Mouse (Mus musculus): Measurements from ENCODE around the gene BC100530. TPM values are rescaled to one million over a fixed set of nuclear protein-coding genes. Genes with fewer than 3 reads are reported as not detected.
A peak's percentile ranks its signal among the peaks of the same experiment; 100 is the strongest.
"Not testable (repeated sequence)": the region's sequence is repeated elsewhere in the genome, so short reads cannot be mapped to it uniquely, and the experiment has no call there.

Gene BC100530
- total RNA-seq (2015) (7.3 and 16.5 TPM in 2 replicates), total RNA-seq (2017) (5.6 and 6.5 TPM in 2 replicates)

DNA sequence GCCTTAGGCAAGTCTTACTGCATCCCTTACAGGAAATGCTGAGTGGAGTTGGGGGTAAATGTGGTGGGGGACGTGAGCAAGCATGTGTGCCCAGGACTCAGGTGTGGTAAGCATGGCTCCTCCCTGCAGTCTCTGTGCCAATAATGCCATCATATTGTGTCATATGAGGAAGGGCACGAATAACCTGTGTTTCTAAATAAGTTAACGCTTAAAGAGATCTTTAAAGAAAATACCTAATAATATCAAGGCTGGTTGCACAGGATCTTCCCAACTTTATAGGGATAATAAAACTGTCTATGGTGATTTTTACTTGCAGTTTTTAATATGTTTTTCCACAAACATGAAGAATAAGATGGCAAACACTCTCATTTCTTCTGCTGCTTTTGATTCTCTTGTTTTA lies at the start of gene BC100530:
Gene BC100530 (minus strand): TSS at position 101 of the 400 bp plus-strand sequence.
- 0 out of 2 replicates have a peak, but pooled peaks have one; percentile 18 for ATAC-seq (ENCODE audit: poor library complexity, severe bottlenecking)

DNA sequence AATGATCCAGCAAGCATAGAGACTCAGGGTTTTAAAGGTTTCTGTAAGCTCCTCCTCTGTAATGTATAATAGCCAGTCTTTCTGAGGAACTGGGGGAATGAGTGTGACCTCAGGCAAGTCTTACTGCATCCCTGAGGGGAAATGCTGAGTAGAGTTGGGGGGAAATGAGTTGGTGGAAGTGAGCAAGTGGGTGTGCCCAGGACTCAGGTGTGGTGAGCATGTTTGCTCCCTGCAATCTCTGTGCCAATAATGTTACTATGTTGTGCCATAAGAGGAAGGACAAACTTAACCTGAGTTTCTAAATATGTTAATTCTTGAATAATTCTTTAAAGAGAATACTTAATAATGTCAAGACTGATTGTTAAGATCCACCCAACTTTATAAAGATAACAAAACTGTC lies 40.8 kb upstream of the BC100530 start, which contains the start of gene Stfa2:
Gene Stfa2 (minus strand): TSS at position 101 of the 400 bp plus-strand sequence.
- ATAC-seq (ENCODE audit: poor library complexity, severe bottlenecking): no peak

DNA sequence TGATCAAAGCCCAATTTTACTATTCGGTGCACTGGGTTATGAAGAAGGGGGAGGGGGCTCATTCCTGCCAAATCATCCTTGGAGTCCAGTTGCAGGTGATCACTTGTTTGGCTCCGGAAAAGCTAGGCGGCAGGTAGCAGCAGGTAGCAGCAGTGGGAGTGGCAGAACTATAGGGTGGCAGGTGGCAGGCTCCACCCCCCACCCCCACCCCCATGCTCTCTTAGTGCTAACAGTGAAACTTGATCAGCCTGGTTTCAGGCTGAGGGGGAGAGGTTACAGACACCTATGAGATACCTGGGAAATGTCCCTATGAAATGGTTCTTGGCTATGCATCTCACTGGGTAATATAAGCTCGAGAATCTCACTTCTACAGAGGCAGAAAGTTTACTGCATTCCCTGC lies 21.5 kb upstream of the BC100530 start:
- ATAC-seq (ENCODE audit: poor library complexity, severe bottlenecking): no peak

DNA sequence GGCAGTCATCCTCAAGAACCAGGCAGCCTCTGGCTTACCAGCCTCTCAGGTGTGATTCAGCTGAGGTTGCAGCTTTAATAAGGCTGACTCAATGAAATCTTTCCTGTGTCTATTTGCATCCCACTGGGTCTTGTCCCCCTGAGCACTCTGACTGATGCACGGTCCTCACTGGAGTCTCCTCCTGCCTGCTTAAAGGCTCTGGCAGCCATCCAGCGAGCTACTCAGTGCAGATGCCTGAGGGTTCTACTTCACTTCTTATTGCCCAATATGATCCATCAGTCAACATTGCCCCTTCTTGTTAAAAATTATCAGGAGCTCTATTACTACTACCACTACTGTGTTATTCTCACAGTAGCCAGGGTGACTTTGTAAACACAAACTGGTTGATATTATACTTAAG lies 30.4 kb downstream of the BC100530 start:
- ATAC-seq (ENCODE audit: poor library complexity, severe bottlenecking): no peak

DNA sequence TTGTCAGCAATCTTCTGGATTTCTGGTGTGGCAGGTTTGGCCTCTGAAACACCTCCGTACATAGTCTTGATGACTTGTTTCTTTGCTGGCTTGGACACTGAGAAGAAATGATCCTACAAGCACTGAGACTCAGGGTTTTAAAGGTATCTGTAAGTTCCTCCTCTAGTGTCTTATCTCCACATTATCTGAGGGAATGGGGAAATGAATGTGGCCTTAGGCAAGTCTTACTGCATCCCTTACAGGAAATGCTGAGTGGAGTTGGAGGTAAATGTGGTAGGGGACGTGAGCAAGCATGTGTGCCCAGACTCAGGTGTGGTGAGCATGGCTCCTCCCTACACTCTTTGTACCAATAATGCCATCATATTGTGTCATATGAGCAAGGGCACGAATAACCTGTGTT lies 33.3 kb downstream of the BC100530 start, which contains the start of gene BC117090:
Gene BC117090 (minus strand): TSS at position 101 of the 400 bp plus-strand sequence.
- ATAC-seq (ENCODE audit: poor library complexity, severe bottlenecking): no peak

DNA sequence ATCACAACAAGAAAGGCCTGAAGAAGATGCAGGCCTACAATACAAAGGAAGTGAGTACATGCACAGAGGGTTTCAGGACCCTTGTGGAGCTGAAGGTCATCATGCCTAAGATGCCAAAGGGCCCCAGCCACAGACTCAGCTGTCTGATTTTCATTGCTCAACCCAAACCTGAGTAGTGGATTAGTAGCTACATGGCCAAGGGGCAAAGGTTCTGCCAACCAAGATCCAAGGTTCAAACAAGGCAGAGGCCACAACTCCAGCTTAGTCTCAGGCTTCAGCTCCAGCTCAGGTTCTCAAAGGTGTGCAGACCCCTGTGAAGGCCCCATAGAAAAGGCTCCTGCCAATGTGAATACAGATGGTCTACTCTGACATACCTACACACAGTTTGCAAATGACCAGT lies 48.3 kb downstream of the BC100530 start:
- no peak for ATAC-seq (ENCODE audit: poor library complexity, severe bottlenecking)

DNA sequence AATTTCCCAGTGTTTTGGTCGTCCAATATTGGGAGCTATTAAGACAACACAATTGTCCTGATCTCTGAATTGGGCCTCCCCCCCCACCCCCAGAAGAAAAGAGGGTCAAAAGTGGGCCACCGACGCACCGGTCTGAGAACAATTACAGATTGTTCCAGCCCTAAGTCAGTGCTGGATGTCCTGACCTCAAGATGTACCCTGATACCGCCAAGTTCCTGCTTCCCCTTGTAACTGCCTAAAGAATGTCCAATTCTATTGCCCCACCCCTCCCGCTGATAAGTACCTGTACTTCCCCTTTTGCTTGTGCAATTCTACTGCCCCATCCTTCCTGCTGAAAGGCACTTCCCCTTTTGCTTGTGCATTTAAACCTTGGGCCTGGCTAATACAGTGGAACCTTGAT lies 51.4 kb downstream of the BC100530 start:
- ATAC-seq (ENCODE audit: poor library complexity, severe bottlenecking): not testable (repeated sequence)

Other genes starting within 250 kb of the BC100530 start
- gene Csta1, start 236.5 kb downstream of the BC100530 start, total RNA-seq (2015): not detected in 2 replicates
- not detected in 2 replicates for gene Csta1, start 236.5 kb downstream of the BC100530 start, total RNA-seq (2017)
- gene Stfa2l1, start 210.9 kb downstream of the BC100530 start, total RNA-seq (2015): 187 and 247 TPM in 2 replicates
- gene Stfa2l1, start 210.9 kb downstream of the BC100530 start, total RNA-seq (2017): 52.8 and 60.3 TPM in 2 replicates
- 135 and 136 TPM in 2 replicates for gene Gm5483, start 183.5 kb downstream of the BC100530 start, total RNA-seq (2015)
- gene Gm5483, start 183.5 kb downstream of the BC100530 start, total RNA-seq (2017): 136 and 159 TPM in 2 replicates
- gene Gm5416, start 157.3 kb downstream of the BC100530 start, total RNA-seq (2015): 1.0 TPM in 1 of 2 replicates, not detected in the other
- gene Gm5416, start 157.3 kb downstream of the BC100530 start, total RNA-seq (2017): not detected in 2 replicates
- gene 2010005H15Rik, start 146.3 kb downstream of the BC100530 start, total RNA-seq (2015): 1.1 TPM in 1 of 2 replicates, not detected in the other
- gene 2010005H15Rik, start 146.3 kb downstream of the BC100530 start, total RNA-seq (2017): not detected in 2 replicates
- gene Stfa1, start 90.8 kb downstream of the BC100530 start, total RNA-seq (2015): 15.0 and 16.9 TPM in 2 replicates
- 6.9 and 10.9 TPM in 2 replicates for gene Stfa1, start 90.8 kb downstream of the BC100530 start, total RNA-seq (2017)
- 0.78 TPM in 1 of 2 replicates, not detected in the other for gene BC117090, start 33.4 kb downstream of the BC100530 start, total RNA-seq (2015)
- gene BC117090, start 33.4 kb downstream of the BC100530 start, total RNA-seq (2017): not detected in 2 replicates
- gene Stfa2, start 40.7 kb upstream of the BC100530 start, total RNA-seq (2015): 21.8 and 22.7 TPM in 2 replicates
- gene Stfa2, start 40.7 kb upstream of the BC100530 start, total RNA-seq (2017): 1.8 and 7.9 TPM in 2 replicates
- 15.1 and 18.2 TPM in 2 replicates for gene Stfa3, start 87.6 kb upstream of the BC100530 start, total RNA-seq (2015)
- 14.5 and 18.9 TPM in 2 replicates for gene Stfa3, start 87.6 kb upstream of the BC100530 start, total RNA-seq (2017)
- gene Casr, start 194.4 kb upstream of the BC100530 start, total RNA-seq (2015): not detected in 2 replicates
- not detected in 2 replicates for gene Casr, start 194.4 kb upstream of the BC100530 start, total RNA-seq (2017)